Mouse (Mus musculus): Measurements from ENCODE around the gene Tmem156. TPM values are rescaled to one million over a fixed set of nuclear protein-coding genes. Genes with fewer than 3 reads are reported as not detected.

Gene Tmem156
- polyA plus RNA-seq, 1 experiment from 2014 or later, result 1.0 TPM

- TF ChIP-seq CTCF (IDR thresholded peaks at IDR 0.05; ENCODE audit: low read depth), result no peak
- H3K36me3 ChIP-seq (ENCODE audit: control insufficient read depth, insufficient read depth), result no peaks in the 10 kb centered on the region
- no peaks in the 10 kb centered on the region for H3K27me3 ChIP-seq (replicated peaks; ENCODE audit: control insufficient read depth, insufficient read depth, low read length)
- H3K4me1 ChIP-seq (replicated peaks; ENCODE audit: control insufficient read depth, insufficient read depth, low read length), result 0 out of 2 replicates have a peak, but pooled peaks cover 6% of the 10 kb centered on the region
- no peak overlapping the region for H3K9ac ChIP-seq (ENCODE audit: low read depth, low read length)
- 86% methylated on average over 11 of the region's 11 CpGs for WGBS
- no peak overlapping the region for H3K4me2 ChIP-seq (replicated peaks; ENCODE audit: low read depth)
- H3K4me3 ChIP-seq (ENCODE audit: low read depth, low read length), result no peak overlapping the region
- ATAC-seq, result no peak
- no peak overlapping the region for H3K27ac ChIP-seq (ENCODE audit: low read depth, low read length)
- H3K9me3 ChIP-seq (ENCODE audit: control insufficient read depth), result no peaks in the 10 kb centered on the region
Observed at GRCm38 (mm10) chr5:65100002-65100401, 8.1 kb upstream of the Tmem156 start.

- H3K9ac ChIP-seq (ENCODE audit: low read depth, low read length), result no peak overlapping the region
- 0 out of 2 replicates have a peak, but pooled peaks cover under 1% of the 10 kb centered on the region for H3K4me1 ChIP-seq (replicated peaks; ENCODE audit: control insufficient read depth, insufficient read depth, low read length)
- H3K27me3 ChIP-seq (replicated peaks; ENCODE audit: control insufficient read depth, insufficient read depth, low read length), result no peaks in the 10 kb centered on the region
- no peaks in the 10 kb centered on the region for H3K9me3 ChIP-seq (ENCODE audit: control insufficient read depth)
- no peak overlapping the region for H3K27ac ChIP-seq (ENCODE audit: low read depth, low read length)
- H3K4me2 ChIP-seq (replicated peaks; ENCODE audit: low read depth), result no peak overlapping the region
- no peak overlapping the region for H3K4me3 ChIP-seq (ENCODE audit: low read depth, low read length)
- ATAC-seq, result no peak
- 75% methylated on average over 5 of the region's 5 CpGs for WGBS
- TF ChIP-seq CTCF (IDR thresholded peaks at IDR 0.05; ENCODE audit: low read depth), result no peak
- H3K36me3 ChIP-seq (ENCODE audit: control insufficient read depth, insufficient read depth), result no peaks in the 10 kb centered on the region
Observed at GRCm38 (mm10) chr5:65097457-65097856, 5.5 kb upstream of the Tmem156 start.

GRCm38 (mm10) chr5:65096805-65097204, 4.9 kb upstream of the Tmem156 start:
- TF ChIP-seq CTCF (IDR thresholded peaks at IDR 0.05; ENCODE audit: low read depth), result no peak
- Histone ChIP-seq H3K36me3 (ENCODE audit: control insufficient read depth, insufficient read depth) (no peaks in the 10 kb centered on the region), H3K4me3 (ENCODE audit: low read depth, low read length) (no peak overlapping the region), H3K4me1 (replicated peaks; ENCODE audit: control insufficient read depth, insufficient read depth, low read length) (no peaks in the 10 kb centered on the region; the same call in 1 of the 2 replicates), H3K27ac (ENCODE audit: low read depth, low read length) (no peak overlapping the region), H3K4me2 (replicated peaks; ENCODE audit: low read depth) (no peak overlapping the region), H3K9me3 (ENCODE audit: control insufficient read depth) (no peaks in the 10 kb centered on the region), H3K9ac (ENCODE audit: low read depth, low read length) (no peak overlapping the region), H3K27me3 (replicated peaks; ENCODE audit: control insufficient read depth, insufficient read depth, low read length) (no peaks in the 10 kb centered on the region)
- no peak for ATAC-seq
- WGBS, result 55% methylated on average over 3 of the region's 3 CpGs

- H3K4me3 ChIP-seq (ENCODE audit: low read depth, low read length), result no peak overlapping the region
- TF ChIP-seq CTCF (IDR thresholded peaks at IDR 0.05; ENCODE audit: low read depth), result no peak
- no peak overlapping the region for H3K4me2 ChIP-seq (replicated peaks; ENCODE audit: low read depth)
- WGBS, result 78% methylated on average over 3 of the region's 3 CpGs
- ATAC-seq, result no peak
- no peak overlapping the region for H3K27ac ChIP-seq (ENCODE audit: low read depth, low read length)
- H3K9me3 ChIP-seq (ENCODE audit: control insufficient read depth), result no peaks in the 10 kb centered on the region
- H3K9ac ChIP-seq (ENCODE audit: low read depth, low read length), result no peak overlapping the region
- H3K4me1 ChIP-seq (replicated peaks; ENCODE audit: control insufficient read depth, insufficient read depth, low read length), result no peaks in the 10 kb centered on the region; the same call in 1 of the 2 replicates
- no peaks in the 10 kb centered on the region for H3K27me3 ChIP-seq (replicated peaks; ENCODE audit: control insufficient read depth, insufficient read depth, low read length)
- H3K36me3 ChIP-seq (ENCODE audit: control insufficient read depth, insufficient read depth), result no peaks in the 10 kb centered on the region
Observed at GRCm38 (mm10) chr5:65096082-65096481, 4.2 kb upstream of the Tmem156 start.

- no peak overlapping the region for H3K9ac ChIP-seq (ENCODE audit: low read depth, low read length)
Observed at GRCm38 (mm10) chr5:65094902-65095545, 3.1 kb upstream of the Tmem156 start.

GRCm38 (mm10) chr5:65093769-65094168, 1.8 kb upstream of the Tmem156 start:
- H3K4me1 ChIP-seq (replicated peaks; ENCODE audit: control insufficient read depth, insufficient read depth, low read length), result no peaks in the 10 kb centered on the region; the same call in 1 of the 2 replicates
- H3K27ac ChIP-seq (ENCODE audit: low read depth, low read length), result no peak overlapping the region
- no peaks in the 10 kb centered on the region for H3K9me3 ChIP-seq (ENCODE audit: control insufficient read depth)
- no peak for TF ChIP-seq CTCF (IDR thresholded peaks at IDR 0.05; ENCODE audit: low read depth)
- no peak overlapping the region for H3K4me2 ChIP-seq (replicated peaks; ENCODE audit: low read depth)
- no peak for ATAC-seq
- H3K9ac ChIP-seq (ENCODE audit: low read depth, low read length), result no peak overlapping the region
- H3K4me3 ChIP-seq (ENCODE audit: low read depth, low read length), result no peak overlapping the region
- H3K36me3 ChIP-seq (ENCODE audit: control insufficient read depth, insufficient read depth), result no peaks in the 10 kb centered on the region
- no peaks in the 10 kb centered on the region for H3K27me3 ChIP-seq (replicated peaks; ENCODE audit: control insufficient read depth, insufficient read depth, low read length)

More at GRCm38 (mm10) chr5:65094902-65095545, 3.1 kb upstream of the Tmem156 start:
- ATAC-seq, result no peak
- Histone ChIP-seq H3K27ac (ENCODE audit: low read depth, low read length) (no peak overlapping the region), H3K4me2 (replicated peaks; ENCODE audit: low read depth) (no peak overlapping the region), H3K4me1 (replicated peaks; ENCODE audit: control insufficient read depth, insufficient read depth, low read length) (no peaks in the 10 kb centered on the region; the same call in 1 of the 2 replicates), H3K36me3 (ENCODE audit: control insufficient read depth, insufficient read depth) (no peaks in the 10 kb centered on the region), H3K4me3 (ENCODE audit: low read depth, low read length) (no peak overlapping the region), H3K27me3 (replicated peaks; ENCODE audit: control insufficient read depth, insufficient read depth, low read length) (no peaks in the 10 kb centered on the region), H3K9me3 (ENCODE audit: control insufficient read depth) (no peaks in the 10 kb centered on the region)
- TF ChIP-seq CTCF (IDR thresholded peaks at IDR 0.05; ENCODE audit: low read depth), result no peak
- 76% methylated on average over 7 of the region's 7 CpGs for WGBS

Data from intestine, postnatal 0 days (tissue).